Mouse (Mus musculus) myocyte (in vitro differentiated cells): Measurements from ENCODE around the gene Aldh16a1.

Experiments
- CEBPB ChIP-seq: IDR thresholded peaks from 2 replicates; pipeline ENCODE4 v1.6.1; 2011; ENCODE audit warnings: mild to moderate bottlenecking, moderate library complexity; ENCODE audit not compliant: poor library complexity, insufficient read depth, severe bottlenecking
- E2F4 ChIP-seq: IDR thresholded peaks from one replicate; pipeline ENCODE4 v1.6.1; 2011; ENCODE audit warnings: mild to moderate bottlenecking, control low read depth, moderate library complexity; ENCODE audit not compliant: insufficient read depth
- MAX ChIP-seq: IDR thresholded peaks from one replicate; pipeline ENCODE4 v1.6.1; 2011; ENCODE audit warnings: low read depth, mild to moderate bottlenecking, control low read depth
- MYOD1 ChIP-seq, 3 experiments: IDR thresholded peaks; one replicate each; pipeline ENCODE4 v1.6.1; 2011; ENCODE audit warnings: control low read depth in 2 of 3, low read depth in 2 of 3, mild to moderate bottlenecking in 2 of 3, moderate library complexity in 1 of 3; ENCODE audit not compliant: insufficient read length in 2 of 3, control insufficient read depth in 1 of 3
- MYOG ChIP-seq, 3 experiments: IDR thresholded peaks; one replicate each; pipeline ENCODE4 v1.6.1; 2011; ENCODE audit warnings: control low read depth in 2 of 3, low read depth in 2 of 3, mild to moderate bottlenecking in 2 of 3; ENCODE audit not compliant: insufficient read length in 2 of 3, control insufficient read depth in 1 of 3, insufficient read depth in 1 of 3
- POLR2A ChIP-seq: IDR thresholded peaks from one replicate; pipeline ENCODE4 v1.6.1; 2011; ENCODE audit warnings: low read depth, mild to moderate bottlenecking, control low read depth, moderate library complexity; ENCODE audit not compliant: insufficient read length
- POLR2AphosphoS2 ChIP-seq: IDR thresholded peaks from one replicate; pipeline ENCODE4 v1.6.1; 2011; ENCODE audit warnings: low read depth, control low read depth; ENCODE audit not compliant: insufficient read length
- REST ChIP-seq: IDR thresholded peaks from one replicate; pipeline ENCODE4 v1.6.1; 2011; ENCODE audit warnings: mild to moderate bottlenecking, control low read depth, moderate library complexity; ENCODE audit not compliant: insufficient read depth, insufficient read length
- SRF ChIP-seq: IDR thresholded peaks from one replicate; pipeline ENCODE4 v1.6.1; 2011; ENCODE audit warnings: low read depth; ENCODE audit not compliant: control insufficient read depth, insufficient read length
- TCF12 ChIP-seq: IDR thresholded peaks from one replicate; pipeline ENCODE4 v1.6.1; 2011; ENCODE audit warnings: mild to moderate bottlenecking, control low read depth; ENCODE audit not compliant: poor library complexity, insufficient read depth, severe bottlenecking
- TCF3 ChIP-seq: IDR thresholded peaks from one replicate; pipeline ENCODE4 v1.6.1; 2011; ENCODE audit warnings: low read depth, control low read depth; ENCODE audit not compliant: insufficient read length
- USF1 ChIP-seq: IDR thresholded peaks from one replicate; pipeline ENCODE4 v1.6.1; 2011; ENCODE audit warnings: low read depth, mild to moderate bottlenecking, control low read depth, moderate library complexity

DNA sequence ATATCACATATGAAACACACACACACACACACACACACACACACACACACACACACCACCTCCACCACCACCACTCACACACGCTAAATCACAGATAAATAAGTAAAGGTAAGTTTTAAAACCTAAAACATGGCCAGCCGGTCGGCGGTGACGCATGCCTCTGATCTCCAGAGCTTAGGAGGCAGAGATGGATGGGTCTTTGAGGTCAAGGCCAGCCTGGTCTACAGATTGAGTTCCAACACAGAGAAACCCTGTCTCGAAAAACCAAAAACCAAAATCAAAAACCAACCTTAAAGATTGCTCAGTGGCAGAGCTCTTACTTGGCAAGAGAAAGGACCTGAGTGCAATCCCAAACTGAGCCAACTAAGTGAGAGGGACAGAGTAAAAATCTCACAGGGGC is 54.3 kb downstream of the Aldh16a1 start:
- TF ChIP-seq CEBPB: no peak
- no peak for TF ChIP-seq POLR2A
- TF ChIP-seq MYOG (IDR thresholded peaks at IDR 0.05; ENCODE audit: control insufficient read depth in 1 of 3, insufficient read depth in 1 of 3, insufficient read length in 2 of 3, low read depth in 2 of 3): no peak
- no peak for TF ChIP-seq USF1
- TF ChIP-seq E2F4: no peak
- TF ChIP-seq MAX: no peak
- no peak for TF ChIP-seq REST
- TF ChIP-seq MYOD1 (IDR thresholded peaks at IDR 0.05; ENCODE audit: control insufficient read depth in 1 of 3, insufficient read length in 2 of 3, low read depth in 2 of 3): no peak
- no peak for TF ChIP-seq TCF12
- TF ChIP-seq SRF: no peak
- TF ChIP-seq POLR2AphosphoS2: no peak
- no peak for TF ChIP-seq TCF3
